Mouse (Mus musculus) limb, embryonic 14.5 days (tissue): ENCODE measurements around the gene Faap100. TPM values are rescaled to one million over a fixed set of nuclear protein-coding genes. Genes with fewer than 3 reads are reported as not detected.

ENCODE experiments used
- ATAC-seq: fragments of 200-750 bp; cut with Nextera tagmentation; 2 replicates; pipeline ENCODE4 v1.8.0; 2017; ENCODE audit warnings: low read depth, moderate number of reproducible peaks, moderate TSS enrichment; ENCODE audit not compliant: low FRiP score
- DNase-seq: peaks from one replicate; pipeline ENCODE4 v3.0.0-alpha.2; 2015; ENCODE audit warnings: low spot score
- H3K27ac ChIP-seq: fragments of 300-500 bp; sonication (generic); replicated peaks from 2 replicates; pipeline ENCODE4 v1.5.1; 2014; ENCODE audit warnings: low read depth, mild to moderate bottlenecking, low read length, moderate library complexity, mixed read lengths
- H3K27me3 ChIP-seq: fragments of 300-500 bp; sonication (generic); 2 replicates; pipeline ENCODE4 v1.6.1; 2014; ENCODE audit warnings: low read length, mixed read lengths; ENCODE audit not compliant: control insufficient read depth, insufficient read depth
- H3K36me3 ChIP-seq: fragments of 300-500 bp; sonication (generic); 2 replicates; pipeline ENCODE4 v1.6.1; 2014; ENCODE audit warnings: mild to moderate bottlenecking, low read length, moderate library complexity, mixed read lengths; ENCODE audit not compliant: control insufficient read depth, insufficient read depth
- H3K4me1 ChIP-seq: fragments of 300-500 bp; sonication (generic); 2 replicates; pipeline ENCODE4 v1.6.1; 2014; ENCODE audit warnings: antibody characterized with exemption, low read length, mixed read lengths; ENCODE audit not compliant: control insufficient read depth, insufficient read depth
- H3K4me2 ChIP-seq: fragments of 300-500 bp; sonication (generic); replicated peaks from 2 replicates; pipeline ENCODE4 v1.6.1; 2014; ENCODE audit warnings: low read depth, mild to moderate bottlenecking, low read length, moderate library complexity; ENCODE audit not compliant: severe bottlenecking
- H3K4me3 ChIP-seq: fragments of 300-500 bp; sonication (generic); replicated peaks from 2 replicates; pipeline ENCODE4 v1.5.1; 2014; ENCODE audit warnings: low read length
- H3K9ac ChIP-seq: fragments of 300-500 bp; sonication (generic); 2 replicates; pipeline ENCODE4 v1.6.1; 2014; ENCODE audit warnings: mild to moderate bottlenecking, low read depth, low read length, moderate library complexity; ENCODE audit not compliant: severe bottlenecking
- H3K9me3 ChIP-seq: fragments of 300-500 bp; sonication (generic); 2 replicates; pipeline ENCODE4 v1.6.1; 2016; ENCODE audit warnings: low read length; ENCODE audit not compliant: control insufficient read depth
- POLR2A ChIP-seq: fragments of 200-500 bp; IDR thresholded peaks from 2 replicates; pipeline ENCODE4 v1.8.0; 2012; ENCODE audit warnings: inconsistent platforms, mild to moderate bottlenecking, moderate library complexity, borderline replicate concordance; ENCODE audit not compliant: insufficient read depth, insufficient read length; ENCODE audit errors: extremely low read depth
- WGBS: fragments of 180-500 bp; shearing (Covaris S2); extraction: QIAGEN DNeasy Blood & Tissue Kit; methylation state at CpG from one replicate; pipeline ENCODE4 v1.1.7; 2014; 5-methylcytosine and 5-hydroxymethylcytosine counted together
- polyA plus RNA-seq, 2 experiments: library from polyadenylated mRNA; depleted of rRNA in 1 of 2; stranded (reverse) in 1 of 2; unstranded in 1 of 2; fragments of >200 nt; fragmentation: Nextera tagmentation in 1 of 2; extraction: Ambion mirVana in 1 of 2; gene quantifications; 2 replicates each; pipeline versions ENCODE4 v1.2.1 to v1.2.3; 2012 to 2014

The Faap100 gene
- polyA plus RNA-seq, 2 experiments: 33.9 to 45.0 TPM

DNA sequence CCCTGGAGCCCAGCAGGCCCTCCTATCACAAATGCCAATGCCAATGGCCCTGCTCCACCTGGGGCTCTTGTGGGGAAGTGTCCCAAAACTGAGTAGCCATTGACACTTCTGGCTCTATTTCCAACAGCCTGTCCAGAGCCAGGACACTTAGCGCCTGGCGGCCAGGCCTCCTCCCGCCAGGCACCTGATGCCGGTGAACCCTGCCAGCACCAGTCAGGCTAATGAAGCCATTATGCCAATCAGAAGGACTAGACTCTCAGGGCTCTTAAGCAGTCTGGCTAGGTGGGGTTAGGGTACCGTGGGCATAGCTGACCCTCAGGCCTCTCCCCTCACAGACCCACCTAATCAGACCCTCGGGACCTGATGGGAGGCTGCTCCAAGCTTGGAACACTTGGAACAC is 19.2 kb downstream of the Faap100 start:
- Histone ChIP-seq H3K4me2 (no peak overlapping the region), H3K4me1 (peaks cover 24% of the 10 kb centered on the region), H3K36me3 (no peaks in the 10 kb centered on the region), H3K27ac (no peak overlapping the region), H3K9me3 (no peaks in the 10 kb centered on the region), H3K4me3 (no peak overlapping the region), H3K9ac (no peak overlapping the region), H3K27me3 (no peaks in the 10 kb centered on the region)
- no peak for DNase-seq
- 71% methylated on average over 6 of the region's 6 CpGs for WGBS
- no peak for ATAC-seq
- no peak for TF ChIP-seq POLR2A

DNA sequence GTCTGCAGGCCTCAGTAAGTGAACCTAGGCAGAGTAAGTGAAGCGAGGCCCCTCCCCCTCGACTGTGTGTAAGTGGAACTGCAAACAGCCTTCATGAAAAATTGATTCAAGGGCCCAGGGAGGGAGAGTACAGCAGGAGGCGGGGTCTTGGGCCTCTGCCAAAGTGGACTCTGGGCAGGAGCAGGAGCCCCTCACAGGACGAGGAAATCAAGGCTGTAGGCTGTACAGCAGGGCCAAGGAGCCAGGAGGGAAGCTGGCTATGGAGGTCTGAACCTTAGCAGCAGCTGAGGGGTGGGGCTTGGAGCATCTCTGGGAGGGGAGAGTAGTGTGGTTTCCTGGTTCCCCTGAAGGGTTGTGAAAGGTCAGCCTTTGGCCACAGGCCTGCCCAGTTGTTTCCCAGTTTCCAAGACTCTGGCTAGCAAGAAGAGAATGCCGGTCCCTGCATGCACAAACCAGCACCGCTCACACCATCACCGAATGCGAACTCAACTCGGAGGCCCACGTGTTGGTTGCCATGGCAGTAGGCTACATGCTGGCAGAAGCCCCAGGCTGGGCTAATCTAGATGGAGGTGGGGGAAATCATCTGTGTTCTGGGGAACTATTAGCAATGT is 20.7 kb downstream of the Faap100 start:
- Histone ChIP-seq H3K9me3 (no peaks in the 10 kb centered on the region), H3K36me3 (no peaks in the 10 kb centered on the region), H3K9ac (no peak overlapping the region), H3K27ac (peak overlapping the region; percentile 86), H3K27me3 (no peaks in the 10 kb centered on the region), H3K4me3 (no peak overlapping the region), H3K4me1 (peaks cover 28% of the 10 kb centered on the region), H3K4me2 (peak overlapping the region; percentile 35)
- TF ChIP-seq POLR2A: no peak
- DNase-seq: peak; percentile 83
- WGBS: 10% methylated on average over 10 of the region's 10 CpGs
- peak; percentile 72 for ATAC-seq

DNA sequence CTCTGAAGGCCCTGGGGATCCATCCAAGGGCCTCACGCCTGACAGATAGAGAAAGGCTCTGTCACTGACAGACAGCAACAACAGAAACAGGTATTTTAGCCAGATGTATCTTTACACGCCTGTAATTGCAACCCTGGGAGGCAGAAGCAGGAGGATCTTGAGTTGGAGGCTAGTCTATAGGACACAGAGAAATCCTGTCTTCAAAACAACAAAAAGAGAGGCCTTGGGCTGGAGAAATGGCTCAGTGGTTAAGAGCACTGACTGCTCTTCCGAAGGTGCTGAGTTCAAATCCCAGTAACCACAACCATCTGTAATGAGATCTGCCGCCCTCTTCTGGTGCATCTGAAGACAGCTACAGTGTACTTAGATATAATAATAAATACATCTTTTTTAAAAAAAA is 21.7 kb downstream of the Faap100 start:
- Histone ChIP-seq H3K27me3 (no peaks in the 10 kb centered on the region), H3K27ac (peak overlapping the region; percentile 86; the same call in 1 of the 2 replicates), H3K4me1 (peaks cover 32% of the 10 kb centered on the region), H3K4me2 (no peak overlapping the region), H3K9ac (no peak overlapping the region), H3K36me3 (no peaks in the 10 kb centered on the region), H3K9me3 (no peaks in the 10 kb centered on the region), H3K4me3 (no peak overlapping the region)
- DNase-seq (no peak), ATAC-seq (no peak)
- TF ChIP-seq POLR2A: no peak
- WGBS: 90% methylated on average over 4 of the region's 4 CpGs

DNA sequence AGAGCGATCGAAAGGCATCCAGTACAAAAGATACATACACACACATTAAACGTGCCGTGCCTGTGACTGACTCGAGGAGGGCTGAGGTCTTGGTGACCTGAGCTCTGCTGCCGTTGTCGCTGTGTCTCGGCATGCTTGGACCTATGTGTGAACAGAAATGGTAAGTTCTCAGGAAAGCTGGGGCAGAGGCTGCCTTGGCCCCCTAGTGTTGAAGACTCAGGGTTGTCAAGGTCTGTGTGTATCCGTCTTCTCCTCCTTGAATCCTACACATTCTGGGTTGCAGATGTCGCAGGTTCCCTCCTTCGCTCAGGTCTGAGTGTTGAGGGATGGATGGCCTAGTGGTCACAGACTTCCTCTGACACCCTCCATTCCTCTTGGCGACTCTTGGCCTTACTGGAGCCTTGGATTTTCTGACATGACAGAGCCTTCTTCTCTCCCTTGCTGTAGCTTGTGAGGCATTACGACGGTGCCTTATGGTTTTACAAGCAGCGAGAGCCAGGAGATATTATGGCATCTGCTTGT is 22.2 kb downstream of the Faap100 start:
- Histone ChIP-seq H3K9me3 (no peaks in the 10 kb centered on the region), H3K27ac (no peak overlapping the region), H3K36me3 (no peaks in the 10 kb centered on the region), H3K9ac (no peak overlapping the region), H3K27me3 (no peaks in the 10 kb centered on the region), H3K4me3 (no peak overlapping the region), H3K4me1 (peaks cover 36% of the 10 kb centered on the region), H3K4me2 (no peak overlapping the region)
- WGBS: 80% methylated on average over 15 of the region's 15 CpGs
- no peak for TF ChIP-seq POLR2A
- ATAC-seq (no peak), DNase-seq (no peak)

DNA sequence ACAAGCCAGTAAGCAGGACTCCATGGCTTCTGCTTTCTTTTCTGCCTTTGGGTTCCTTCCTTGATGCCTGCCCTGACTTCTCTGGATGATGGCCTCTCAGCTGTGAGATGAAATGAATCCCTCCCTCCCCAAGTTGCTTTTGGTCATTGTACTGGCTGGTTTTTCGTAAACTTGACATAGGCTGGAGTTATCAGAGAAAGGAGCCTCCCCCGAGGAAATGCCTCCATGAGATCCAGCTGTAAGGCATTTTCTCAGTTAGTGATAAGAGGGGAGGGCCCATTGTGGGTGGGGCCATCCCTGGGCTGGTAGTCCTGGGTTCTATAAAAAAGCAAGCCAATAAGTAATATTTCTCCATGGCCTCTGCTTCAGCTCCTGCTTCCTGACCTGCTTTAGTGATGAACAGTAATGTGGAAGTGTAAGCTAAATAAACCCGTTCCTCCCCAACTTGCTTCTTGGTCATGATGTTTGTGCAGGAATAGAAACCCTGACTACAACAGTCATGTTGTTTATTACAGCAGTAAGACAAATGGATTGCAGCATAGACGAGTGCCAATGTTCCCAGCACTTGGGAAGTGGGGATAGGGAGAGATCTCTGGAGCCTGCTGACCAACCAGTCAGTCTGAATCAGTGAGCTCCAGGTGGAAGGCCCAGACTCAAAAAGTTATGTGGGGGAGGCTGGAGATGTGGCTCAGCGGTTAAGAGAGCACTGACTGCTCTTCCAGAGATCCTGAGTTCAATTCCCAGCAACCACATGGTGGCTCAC is 23.1 kb downstream of the Faap100 start:
- ATAC-seq (no peak), DNase-seq (no peak)
- H3K4me1 ChIP-seq: peaks cover 43% of the 10 kb centered on the region

More for the DNA sequence above, 23.1 kb downstream of the Faap100 start:
- Histone ChIP-seq H3K36me3 (no peaks in the 10 kb centered on the region), H3K27me3 (no peaks in the 10 kb centered on the region), H3K27ac (no peak overlapping the region), H3K4me3 (no peak overlapping the region), H3K9me3 (no peaks in the 10 kb centered on the region), H3K9ac (no peak overlapping the region), H3K4me2 (no peak overlapping the region)
- 62% methylated on average over 5 of the region's 5 CpGs for WGBS
- no peak for TF ChIP-seq POLR2A
